Mouse (Mus musculus) kidney, postnatal 0 days (tissue): Measurements from ENCODE around the gene Actl11. TPM values are rescaled to one million over a fixed set of nuclear protein-coding genes. Genes with fewer than 3 reads are reported as not detected.
A peak's percentile ranks its signal among the peaks of the same experiment; 100 is the strongest.

Experiments
- ATAC-seq: fragments of 200-750 bp; cut with Nextera tagmentation; replicated peaks from 2 replicates; pipeline ENCODE4 v1.8.0; 2017; ENCODE audit warnings: low read depth, moderate number of reproducible peaks, moderate TSS enrichment, moderate library complexity; ENCODE audit not compliant: low FRiP score
- DNase-seq: peaks from one replicate; pipeline ENCODE4 v3.0.0-alpha.2; 2016; ENCODE audit warnings: low spot score
- H3K27ac ChIP-seq: fragments of 300-500 bp; sonication (generic); 2 replicates; pipeline ENCODE4 v1.5.1; 2014; ENCODE audit warnings: mild to moderate bottlenecking
- H3K27me3 ChIP-seq: fragments of 300-500 bp; sonication (generic); 2 replicates; pipeline ENCODE4 v1.6.1; 2014; ENCODE audit warnings: low read length, mixed read lengths; ENCODE audit not compliant: insufficient read depth
- H3K36me3 ChIP-seq: fragments of 300-500 bp; sonication (generic); 2 replicates; pipeline ENCODE4 v1.6.1; 2014; ENCODE audit warnings: low read length, mixed read lengths; ENCODE audit not compliant: insufficient read depth
- H3K4me1 ChIP-seq: fragments of 300-500 bp; sonication (generic); replicated peaks from 2 replicates; pipeline ENCODE4 v1.6.1; 2014; ENCODE audit warnings: antibody characterized with exemption, low read length, mixed read lengths; ENCODE audit not compliant: insufficient read depth
- H3K4me2 ChIP-seq: fragments of 300-500 bp; sonication (generic); 2 replicates; pipeline ENCODE4 v1.6.1; 2014; ENCODE audit warnings: mild to moderate bottlenecking, low read length, moderate library complexity, mixed read lengths
- H3K4me3 ChIP-seq: fragments of 300-500 bp; sonication (generic); replicated peaks from 2 replicates; pipeline ENCODE4 v1.5.1; 2014; ENCODE audit warnings: low read depth, low read length
- H3K9ac ChIP-seq: fragments of 300-500 bp; sonication (generic); 2 replicates; pipeline ENCODE4 v1.6.1; 2014; ENCODE audit warnings: low read depth, low read length
- H3K9me3 ChIP-seq: fragments of 300-500 bp; sonication (generic); replicated peaks from 2 replicates; pipeline ENCODE4 v1.6.1; 2016; ENCODE audit warnings: low read length, inconsistent platforms, mixed read lengths
- CTCF ChIP-seq: IDR thresholded peaks from 2 replicates; pipeline ENCODE4 v1.5.1; 2016; ENCODE audit warnings: antibody characterized with exemption, low read depth, mild to moderate bottlenecking, moderate library complexity
- WGBS: fragments of 180-500 bp; shearing (Covaris S2); extraction: QIAGEN DNeasy Blood & Tissue Kit; methylation state at CpG from one replicate; pipeline ENCODE4 v1.1.7; 2014; 5-methylcytosine and 5-hydroxymethylcytosine counted together
- polyA plus RNA-seq: library from polyadenylated mRNA; unstranded; fragments of >200 nt; fragmentation: Nextera tagmentation; extraction: Ambion mirVana; gene quantifications from 2 replicates; pipeline ENCODE4 v1.2.1, GENCODE M21; 2015

Actl11 gene
- polyA plus RNA-seq, 1 experiment from 2014 or later: not detected

GRCm38 (mm10) chr9:107926920-107927420 is 1.3 kb upstream of the Actl11 start:
- Histone ChIP-seq H3K4me2 (no peak overlapping the region), H3K9ac (no peak overlapping the region), H3K9me3 (no peaks in the 10 kb centered on the region), H3K36me3 (no peaks in the 10 kb centered on the region), H3K4me1 (no peaks in the 10 kb centered on the region), H3K27me3 (no peaks in the 10 kb centered on the region), H3K27ac (no peak overlapping the region), H3K4me3 (no peak overlapping the region)
- TF ChIP-seq CTCF: no peak
- DNase-seq: no peak
- 33% methylated on average over 9 of the region's 9 CpGs for WGBS
- no peak for ATAC-seq

DNA sequence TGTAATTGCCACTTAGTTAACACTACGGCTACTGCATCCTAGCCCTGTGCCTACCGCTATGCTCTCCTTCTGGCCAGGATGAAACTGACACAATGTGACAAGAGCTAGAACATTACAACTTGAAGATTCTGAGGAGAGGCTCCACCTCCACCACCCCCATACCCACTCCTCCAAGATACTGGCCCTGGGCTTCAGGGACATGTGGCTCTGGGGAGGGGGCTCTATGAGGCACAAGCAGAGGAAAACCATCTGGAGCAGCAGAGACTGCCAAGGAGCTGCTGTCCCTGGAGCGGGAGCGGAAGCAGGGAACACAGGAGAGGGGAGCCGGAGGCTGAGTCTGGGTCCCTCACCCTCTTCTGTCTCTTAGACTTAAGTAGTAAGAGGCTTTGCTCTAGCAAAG is 520 bp upstream of the Actl11 start:
- no peak for ATAC-seq
- H3K4me1 ChIP-seq: no peaks in the 10 kb centered on the region
- no peaks in the 10 kb centered on the region for H3K36me3 ChIP-seq
- H3K4me3 ChIP-seq: no peak overlapping the region
- no peaks in the 10 kb centered on the region for H3K9me3 ChIP-seq
- TF ChIP-seq CTCF: no peak
- H3K4me2 ChIP-seq: no peak overlapping the region
- H3K27me3 ChIP-seq: no peaks in the 10 kb centered on the region
- no peak overlapping the region for H3K27ac ChIP-seq
- H3K9ac ChIP-seq: no peak overlapping the region
- no peak for DNase-seq
- 71% methylated on average over 5 of the region's 5 CpGs for WGBS

DNA sequence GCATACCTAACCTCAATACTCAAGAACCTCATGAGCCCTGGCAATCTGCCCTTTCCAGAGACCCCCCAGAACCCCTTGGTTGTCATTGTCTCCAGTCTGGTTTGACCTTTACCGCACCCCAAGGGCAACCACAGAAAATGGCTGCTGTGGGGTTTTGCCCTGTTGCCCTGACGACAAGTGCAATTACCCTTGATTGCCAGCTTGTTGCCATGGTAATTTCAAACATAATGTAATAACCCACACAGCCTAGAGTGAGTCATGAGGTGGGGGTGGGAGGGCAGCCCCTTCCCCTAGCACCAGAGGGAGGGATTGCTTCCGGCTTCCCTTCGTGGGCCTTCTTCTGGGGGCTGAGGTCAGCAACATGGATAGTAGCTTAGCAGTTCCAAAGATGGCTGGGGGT is 4.0 kb downstream of the Actl11 start:
- Histone ChIP-seq H3K27me3 (no peaks in the 10 kb centered on the region), H3K9ac (no peak overlapping the region), H3K27ac (no peak overlapping the region), H3K9me3 (no peaks in the 10 kb centered on the region), H3K36me3 (no peaks in the 10 kb centered on the region), H3K4me1 (0 out of 2 replicates have a peak, but pooled peaks cover 10% of the 10 kb centered on the region), H3K4me3 (no peak overlapping the region), H3K4me2 (no peak overlapping the region)
- WGBS: 55% methylated on average over 4 of the region's 4 CpGs
- no peak for DNase-seq
- no peak for TF ChIP-seq CTCF
- no peak for ATAC-seq

DNA sequence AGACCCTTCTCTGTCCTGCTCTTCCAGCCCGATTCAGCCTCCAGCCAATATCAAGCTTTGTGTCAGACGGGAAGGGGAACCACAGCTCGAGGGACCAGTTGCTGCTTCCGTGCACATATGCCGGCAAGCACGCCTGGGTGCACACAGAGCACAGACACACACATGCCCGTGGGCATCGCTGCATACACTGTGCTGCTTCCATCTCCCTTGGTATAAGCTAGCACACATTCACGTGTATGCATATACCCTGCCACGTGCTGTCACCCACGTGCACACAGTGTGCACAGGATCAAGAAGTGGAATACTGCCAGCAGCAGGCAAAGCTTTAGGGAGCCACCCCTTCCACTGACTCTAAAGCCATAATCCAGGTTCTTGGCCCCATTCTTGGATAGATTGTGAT is 5.9 kb downstream of the Actl11 start:
- no peak overlapping the region for H3K9ac ChIP-seq
- no peak overlapping the region for H3K4me2 ChIP-seq
- 75% methylated on average over 11 of the region's 11 CpGs for WGBS
- no peaks in the 10 kb centered on the region for H3K36me3 ChIP-seq
- no peak overlapping the region for H3K4me3 ChIP-seq
- no peak for TF ChIP-seq CTCF
- no peak overlapping the region for H3K27ac ChIP-seq
- DNase-seq (no peak), ATAC-seq (no peak)
- no peaks in the 10 kb centered on the region for H3K27me3 ChIP-seq
- 0 out of 2 replicates have a peak, but pooled peaks cover 10% of the 10 kb centered on the region for H3K4me1 ChIP-seq
- H3K9me3 ChIP-seq: no peaks in the 10 kb centered on the region

DNA sequence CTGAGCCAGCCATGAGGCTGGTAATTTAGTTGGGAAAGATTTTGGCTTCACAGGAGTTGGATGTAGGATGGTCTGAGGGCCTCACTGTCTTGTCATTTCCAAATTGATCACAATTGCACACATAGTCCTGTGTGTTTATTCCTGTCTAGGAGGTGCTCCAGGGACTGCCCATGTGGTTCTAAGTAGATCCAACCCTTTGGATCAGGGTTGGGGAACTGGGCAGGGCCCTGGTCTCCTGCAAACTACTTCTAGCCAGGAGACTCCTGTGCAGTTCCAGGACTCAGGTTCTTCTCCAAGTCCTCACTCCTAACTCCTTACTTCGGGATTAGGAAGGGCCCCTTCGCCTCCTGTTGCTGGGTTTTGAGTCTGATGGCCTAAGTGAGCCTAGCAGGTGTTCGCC is 7.1 kb downstream of the Actl11 start, which contains the start of gene Camkv:
Gene Camkv (plus strand): TSS at position 301 of the 400 bp plus-strand sequence.
- Histone ChIP-seq H3K9me3 (no peaks in the 10 kb centered on the region), H3K4me2 (peak within 1 kb of the TSS; percentile 87), H3K4me1 (0 out of 2 replicates have a peak, but pooled peaks cover 10% of the 10 kb centered on the region), H3K36me3 (no peaks in the 10 kb centered on the region), H3K9ac (peak within 1 kb of the TSS; percentile 53), H3K4me3 (peak within 1 kb of the TSS; percentile 38), H3K27me3 (no peaks in the 10 kb centered on the region), H3K27ac (no peak within 1 kb of the TSS)
- ATAC-seq (peak; percentile 16; the same call in 1 of the 2 replicates), DNase-seq (no peak)
- no peak for TF ChIP-seq CTCF
- 13% methylated on average over 3 of the region's 3 CpGs for WGBS

- peak overlapping the region; percentile 38 for H3K4me3 ChIP-seq
Observed at GRCm38 (mm10) chr9:107935790-107936214, 7.5 kb downstream of the Actl11 start.

More at GRCm38 (mm10) chr9:107935790-107936214, 7.5 kb downstream of the Actl11 start:
- peak overlapping the region; percentile 87 for H3K4me2 ChIP-seq
- TF ChIP-seq CTCF: no peak
- peak overlapping the region; percentile 53 for H3K9ac ChIP-seq
- no peak overlapping the region for H3K27ac ChIP-seq
- peak; percentile 27 for DNase-seq
- no peaks in the 10 kb centered on the region for H3K9me3 ChIP-seq
- H3K36me3 ChIP-seq: no peaks in the 10 kb centered on the region
- peak; percentile 41 for ATAC-seq
- H3K4me1 ChIP-seq: 0 out of 2 replicates have a peak, but pooled peaks cover 10% of the 10 kb centered on the region
- no peaks in the 10 kb centered on the region for H3K27me3 ChIP-seq
- WGBS: under 1% methylated on average over 41 of the region's 41 CpGs
